Mouse (Mus musculus) midbrain, embryonic 13.5 days (tissue): ENCODE measurements around the gene Cacna1e. TPM values are rescaled to one million over a fixed set of nuclear protein-coding genes. Genes with fewer than 3 reads are reported as not detected.

Source experiments
- ATAC-seq: fragments of 200-750 bp; cut with Nextera tagmentation; 2 replicates; pipeline ENCODE4 v1.8.0; 2017; ENCODE audit warnings: mild to moderate bottlenecking, moderate TSS enrichment, moderate library complexity
- H3K27ac ChIP-seq: fragments of 300-500 bp; sonication (generic); 2 replicates; pipeline ENCODE4 v1.5.1; 2015; ENCODE audit warnings: inconsistent platforms, mild to moderate bottlenecking, moderate library complexity
- H3K27me3 ChIP-seq: fragments of 300-500 bp; sonication (generic); 2 replicates; pipeline ENCODE4 v1.6.1; 2015; ENCODE audit warnings: mild to moderate bottlenecking, inconsistent platforms
- H3K36me3 ChIP-seq: fragments of 300-500 bp; sonication (generic); 2 replicates; pipeline ENCODE4 v1.6.1; 2015; ENCODE audit warnings: mild to moderate bottlenecking, inconsistent platforms
- H3K4me1 ChIP-seq: fragments of 300-500 bp; sonication (generic); replicated peaks from 2 replicates; pipeline ENCODE4 v1.6.1; 2015; ENCODE audit warnings: inconsistent platforms
- H3K4me2 ChIP-seq: fragments of 300-500 bp; sonication (generic); replicated peaks from 2 replicates; pipeline ENCODE4 v1.6.1; 2015; ENCODE audit warnings: moderate library complexity, mild to moderate bottlenecking, inconsistent platforms
- H3K4me3 ChIP-seq: fragments of 300-500 bp; sonication (generic); replicated peaks from 2 replicates; pipeline ENCODE4 v1.5.1; 2015; ENCODE audit warnings: mild to moderate bottlenecking, inconsistent platforms
- H3K9ac ChIP-seq: fragments of 300-500 bp; sonication (generic); replicated peaks from 2 replicates; pipeline ENCODE4 v1.6.1; 2015; ENCODE audit warnings: mild to moderate bottlenecking, inconsistent platforms
- H3K9me3 ChIP-seq: fragments of 300-500 bp; sonication (generic); 2 replicates; pipeline ENCODE4 v1.6.1; 2016; ENCODE audit warnings: mild to moderate bottlenecking, inconsistent platforms
- WGBS: fragments of 180-500 bp; shearing (Covaris S2); methylation state at CpG from one replicate; pipeline ENCODE4 v1.1.7; 2015; 5-methylcytosine and 5-hydroxymethylcytosine counted together
- polyA plus RNA-seq: library from polyadenylated mRNA; unstranded; fragments of >200 nt; fragmentation: Nextera tagmentation; extraction: Ambion mirVana; gene quantifications from 2 replicates; pipeline ENCODE4 v1.2.1, GENCODE M21; 2015

Cacna1e gene
- polyA plus RNA-seq, 1 experiment from 2014 or later = 8.0 TPM

DNA sequence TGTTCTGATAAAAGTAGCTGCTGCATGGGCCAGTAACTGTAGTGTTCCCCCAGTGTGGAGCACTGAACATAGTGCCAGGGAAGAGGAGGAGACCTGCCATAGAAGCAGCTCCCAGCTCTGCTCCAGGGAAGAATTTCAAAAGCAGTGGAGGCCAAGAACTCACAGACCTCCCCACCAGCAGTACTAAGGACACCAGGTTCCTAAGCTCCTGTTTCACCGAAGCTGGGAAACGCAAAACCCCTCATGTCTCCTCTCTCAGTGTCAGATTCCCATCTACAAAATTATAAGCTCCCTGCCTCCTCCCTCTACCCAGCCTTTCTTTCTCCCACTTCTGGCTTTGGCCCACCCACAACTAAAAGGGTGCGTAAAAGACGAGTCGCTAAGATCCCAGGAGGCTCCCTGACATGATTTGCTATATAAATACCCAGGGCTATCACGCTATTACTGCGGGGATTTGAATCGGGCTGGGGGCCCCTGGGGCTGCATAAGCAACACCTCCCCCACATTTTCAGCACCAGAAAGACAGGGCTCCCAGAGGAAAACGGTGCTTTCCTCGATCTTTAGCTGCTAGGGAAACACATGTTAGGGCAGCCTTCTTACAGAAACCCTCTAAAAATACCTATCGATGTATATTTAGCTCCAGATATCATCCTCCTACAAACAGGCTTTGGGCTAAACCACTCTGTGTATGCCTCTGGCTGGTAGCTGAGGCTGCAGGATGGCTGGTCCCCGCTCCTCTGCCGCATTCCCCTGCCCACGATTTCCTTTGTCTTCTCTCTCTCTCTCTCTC lies 195.2 kb downstream of the Cacna1e start:
- no peaks in the 10 kb centered on the region for H3K36me3 ChIP-seq
- H3K4me1 ChIP-seq = peaks cover 9% of the 10 kb centered on the region; the same call in 1 of the 2 replicates
- H3K27me3 ChIP-seq = no peaks in the 10 kb centered on the region
- WGBS = 45% methylated on average over 14 of the region's 14 CpGs
- H3K27ac ChIP-seq = no peak overlapping the region
- H3K4me3 ChIP-seq = no peak overlapping the region
- H3K9me3 ChIP-seq = no peaks in the 10 kb centered on the region
- no peak for ATAC-seq
- 0 out of 2 replicates have a peak overlapping the region, but pooled peaks have one; percentile 1 for H3K9ac ChIP-seq
- no peak overlapping the region; the same call in 1 of the 2 replicates for H3K4me2 ChIP-seq

DNA sequence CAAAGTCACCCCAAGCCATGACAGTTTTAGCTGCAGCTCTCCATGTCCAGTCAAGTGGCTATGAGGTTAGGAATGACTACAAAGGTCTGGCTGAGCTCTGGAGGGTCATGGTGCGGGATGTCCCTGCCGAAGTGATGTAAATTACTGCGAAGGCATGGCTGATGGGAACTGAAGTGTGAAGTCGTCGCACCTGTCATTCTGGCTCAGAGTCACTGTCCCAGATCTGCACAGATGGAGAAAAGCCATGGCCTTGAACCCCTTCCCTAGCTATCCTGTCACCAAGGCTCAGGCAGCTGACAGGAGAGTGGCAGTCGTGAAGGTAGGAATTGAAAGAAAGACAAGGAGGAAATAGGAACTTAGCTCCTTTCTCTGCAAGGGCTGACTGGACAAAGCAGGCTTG lies 197.4 kb downstream of the Cacna1e start:
- no peak for ATAC-seq
- Histone ChIP-seq H3K36me3 (no peaks in the 10 kb centered on the region), H3K4me1 (peaks cover 9% of the 10 kb centered on the region; the same call in 1 of the 2 replicates), H3K9me3 (no peaks in the 10 kb centered on the region), H3K27ac (no peak overlapping the region), H3K27me3 (no peaks in the 10 kb centered on the region), H3K4me2 (no peak overlapping the region), H3K4me3 (no peak overlapping the region), H3K9ac (no peak overlapping the region)
- WGBS = 39% methylated on average over 6 of the region's 6 CpGs

DNA sequence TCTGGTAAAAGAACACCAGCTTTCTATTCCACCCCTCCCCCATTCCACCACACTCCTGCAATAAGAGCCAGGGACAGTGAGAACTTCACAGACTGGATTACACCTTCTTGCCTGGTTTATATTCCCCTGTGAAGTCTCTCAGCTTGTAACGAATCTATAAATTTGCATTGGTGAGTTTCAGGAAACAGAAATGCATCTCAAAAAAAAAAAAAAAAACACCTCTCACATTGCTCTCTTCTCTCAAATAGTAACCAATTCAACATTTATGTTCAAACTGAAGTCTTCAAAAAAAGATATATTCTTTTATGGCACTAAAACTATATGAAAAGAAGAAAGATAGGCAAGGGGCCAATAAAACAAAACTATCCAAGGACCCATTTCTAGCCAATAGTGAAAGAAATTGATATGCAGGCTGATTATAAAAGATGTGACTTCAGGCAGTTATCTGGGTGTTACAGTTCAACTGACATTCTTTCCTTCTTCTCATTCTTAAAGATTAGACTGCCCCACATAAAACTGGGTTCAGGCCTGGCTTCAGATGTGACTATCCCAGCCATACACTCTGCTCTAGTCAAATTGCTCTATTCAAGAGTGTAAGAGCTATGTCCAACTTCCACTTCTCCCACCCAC lies 200.7 kb downstream of the Cacna1e start:
- WGBS = 97% methylated on average over 1 of the region's 1 CpGs
- no peak overlapping the region for H3K4me2 ChIP-seq
- H3K27ac ChIP-seq = no peak overlapping the region
- no peaks in the 10 kb centered on the region for H3K36me3 ChIP-seq
- ATAC-seq = no peak
- no peaks in the 10 kb centered on the region for H3K9me3 ChIP-seq
- H3K4me3 ChIP-seq = no peak overlapping the region
- no peaks in the 10 kb centered on the region for H3K27me3 ChIP-seq
- H3K4me1 ChIP-seq = peaks cover 3% of the 10 kb centered on the region; the same call in 1 of the 2 replicates
- H3K9ac ChIP-seq = no peak overlapping the region

DNA sequence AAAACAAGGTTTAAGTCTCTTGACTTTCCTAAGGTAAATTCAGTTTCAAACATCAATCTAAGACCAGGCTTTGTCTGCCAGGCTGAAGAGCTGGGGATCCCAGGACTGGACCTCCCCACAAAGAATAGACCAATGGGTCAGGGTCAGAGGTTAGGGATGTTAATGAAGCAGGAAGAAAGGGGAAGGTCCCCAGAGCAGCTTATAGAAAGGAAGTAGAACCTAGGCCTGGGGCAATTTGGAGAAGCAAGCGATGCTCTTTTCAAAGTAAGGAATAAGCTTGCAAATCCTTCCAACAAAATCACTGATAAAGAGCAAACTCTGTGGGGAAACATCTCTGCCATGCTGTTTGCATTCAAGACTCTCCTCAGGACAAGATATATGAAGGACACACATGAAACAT lies 205.3 kb downstream of the Cacna1e start:
- H3K4me3 ChIP-seq = no peak overlapping the region
- H3K27ac ChIP-seq = no peak overlapping the region
- H3K9me3 ChIP-seq = no peaks in the 10 kb centered on the region
- H3K4me2 ChIP-seq = no peak overlapping the region
- no peak overlapping the region for H3K9ac ChIP-seq
- no peaks in the 10 kb centered on the region for H3K4me1 ChIP-seq
- WGBS = 7% methylated on average over 1 of the region's 1 CpGs
- no peaks in the 10 kb centered on the region for H3K36me3 ChIP-seq
- no peak for ATAC-seq
- no peaks in the 10 kb centered on the region for H3K27me3 ChIP-seq

GRCm38 (mm10) chr1:154678151-154678550 lies 206.2 kb downstream of the Cacna1e start:
- no peaks in the 10 kb centered on the region for H3K36me3 ChIP-seq
- H3K9ac ChIP-seq = no peak overlapping the region
- no peaks in the 10 kb centered on the region for H3K27me3 ChIP-seq
- no peak overlapping the region for H3K27ac ChIP-seq
- H3K9me3 ChIP-seq = no peaks in the 10 kb centered on the region
- ATAC-seq = no peak
- H3K4me1 ChIP-seq = no peaks in the 10 kb centered on the region
- no peak overlapping the region for H3K4me3 ChIP-seq
- no peak overlapping the region for H3K4me2 ChIP-seq
- WGBS = 16% methylated on average over 3 of the region's 3 CpGs

GRCm38 (mm10) chr1:154677677-154678076 lies 206.6 kb downstream of the Cacna1e start:
- no peaks in the 10 kb centered on the region for H3K9me3 ChIP-seq
- WGBS = 51% methylated on average over 2 of the region's 2 CpGs
- no peak overlapping the region for H3K4me2 ChIP-seq
- no peak overlapping the region for H3K27ac ChIP-seq
- H3K9ac ChIP-seq = no peak overlapping the region
- H3K4me3 ChIP-seq = no peak overlapping the region
- H3K27me3 ChIP-seq = no peaks in the 10 kb centered on the region
- H3K36me3 ChIP-seq = no peaks in the 10 kb centered on the region
- no peaks in the 10 kb centered on the region for H3K4me1 ChIP-seq
- no peak for ATAC-seq

DNA sequence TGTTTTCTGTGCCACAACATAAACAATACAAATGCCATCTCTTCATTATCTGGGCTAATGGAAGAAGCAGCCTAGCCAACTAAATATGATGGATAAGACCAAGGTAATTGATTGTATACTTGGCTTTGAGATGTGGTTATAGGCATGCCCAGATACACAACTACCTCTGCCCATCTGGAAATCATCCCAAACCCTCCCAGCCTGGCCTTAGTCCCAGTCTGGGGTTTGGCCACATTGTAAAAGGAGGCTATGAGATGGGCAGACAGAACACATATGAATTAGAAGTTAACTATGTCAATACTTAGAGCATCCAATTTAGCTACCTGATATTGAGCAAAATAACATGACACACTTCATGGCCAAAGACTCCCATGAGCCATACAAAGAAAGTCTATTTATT lies 220.6 kb downstream of the Cacna1e start:
- H3K4me2 ChIP-seq = no peak overlapping the region
- H3K9ac ChIP-seq = no peak overlapping the region
- H3K4me3 ChIP-seq = no peak overlapping the region
- no peak for ATAC-seq
- H3K27ac ChIP-seq = no peak overlapping the region
- H3K36me3 ChIP-seq = no peaks in the 10 kb centered on the region
- H3K9me3 ChIP-seq = no peaks in the 10 kb centered on the region
- peaks cover 16% of the 10 kb centered on the region for H3K4me1 ChIP-seq
- no peaks in the 10 kb centered on the region for H3K27me3 ChIP-seq

DNA sequence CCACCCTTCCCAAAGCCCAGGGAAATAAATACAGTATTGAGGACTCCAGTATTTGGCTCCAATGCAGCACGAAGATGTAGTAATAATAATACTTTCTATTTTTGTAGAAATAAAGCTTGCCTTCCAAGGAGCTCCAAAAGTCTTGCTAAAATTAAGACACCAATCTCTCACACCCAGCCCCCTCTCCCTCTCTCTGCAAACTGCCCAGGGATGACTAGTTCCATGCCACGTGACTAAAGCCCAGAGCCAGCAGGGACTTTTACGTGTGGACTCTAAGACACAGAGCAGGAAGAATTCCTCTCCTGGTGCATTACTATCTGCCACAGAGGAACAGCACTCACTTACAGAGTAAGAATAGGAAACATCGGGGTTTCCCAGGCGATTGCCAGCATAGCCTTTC lies 222.3 kb downstream of the Cacna1e start:
- H3K27ac ChIP-seq = peak overlapping the region; percentile 49; the same call in 1 of the 2 replicates
- ATAC-seq = peak; percentile 17; the same call in 1 of the 2 replicates

GRCm38 (mm10) chr1:154661221-154661864 lies 223.0 kb downstream of the Cacna1e start:
- Histone ChIP-seq H3K4me1 (peaks cover 16% of the 10 kb centered on the region), H3K4me3 (no peak overlapping the region), H3K4me2 (no peak overlapping the region), H3K36me3 (no peaks in the 10 kb centered on the region), H3K27me3 (no peaks in the 10 kb centered on the region), H3K9ac (no peak overlapping the region), H3K9me3 (no peaks in the 10 kb centered on the region), H3K27ac (peak overlapping the region; percentile 49; the same call in 1 of the 2 replicates)
- 28% methylated on average over 7 of the region's 7 CpGs for WGBS
- ATAC-seq = peak; percentile 96

More for the DNA sequence above, 222.3 kb downstream of the Cacna1e start:
- Histone ChIP-seq H3K4me3 (no peak overlapping the region), H3K36me3 (no peaks in the 10 kb centered on the region), H3K4me2 (no peak overlapping the region), H3K9me3 (no peaks in the 10 kb centered on the region), H3K9ac (no peak overlapping the region), H3K4me1 (peaks cover 16% of the 10 kb centered on the region), H3K27me3 (no peaks in the 10 kb centered on the region)
- 63% methylated on average over 5 of the region's 5 CpGs for WGBS

GRCm38 (mm10) chr1:154657366-154657765 lies 226.9 kb downstream of the Cacna1e start:
- Histone ChIP-seq H3K9me3 (no peaks in the 10 kb centered on the region), H3K4me2 (no peak overlapping the region), H3K27ac (no peak overlapping the region), H3K4me1 (peaks cover 14% of the 10 kb centered on the region), H3K9ac (no peak overlapping the region), H3K27me3 (no peaks in the 10 kb centered on the region), H3K36me3 (no peaks in the 10 kb centered on the region), H3K4me3 (no peak overlapping the region)
- 85% methylated on average over 5 of the region's 5 CpGs for WGBS
- no peak for ATAC-seq

- Histone ChIP-seq H3K9ac (no peak overlapping the region), H3K4me2 (no peak overlapping the region), H3K4me3 (no peak overlapping the region), H3K36me3 (no peaks in the 10 kb centered on the region), H3K27ac (no peak overlapping the region), H3K27me3 (no peaks in the 10 kb centered on the region), H3K9me3 (no peaks in the 10 kb centered on the region), H3K4me1 (0 out of 2 replicates have a peak, but pooled peaks cover 4% of the 10 kb centered on the region)
- 85% methylated on average over 2 of the region's 2 CpGs for WGBS
- no peak for ATAC-seq
Measured at GRCm38 (mm10) chr1:154653951-154654350, 230.3 kb downstream of the Cacna1e start.
